Mouse (Mus musculus) cortical plate, adult 2 months (tissue): ENCODE data around the gene Tspan1.

Experiments
- CTCF ChIP-seq: fragments of 200-500 bp; IDR thresholded peaks from 2 replicates; pipeline ENCODE4 v1.5.1; 2011; ENCODE audit warnings: mild to moderate bottlenecking, control low read depth, low read length; ENCODE audit not compliant: insufficient read depth; ENCODE audit errors: extremely low read depth
- POLR2A ChIP-seq: fragments of 200-500 bp; IDR thresholded peaks from 2 replicates; pipeline ENCODE4 v1.6.1; 2011; ENCODE audit warnings: mild to moderate bottlenecking, low read length, control low read depth; ENCODE audit not compliant: insufficient read depth; ENCODE audit errors: extremely low read depth

GRCm38 (mm10) chr4:116137421-116137996, 29.9 kb downstream of the Tspan1 start:
- TF ChIP-seq POLR2A, result no peak
- TF ChIP-seq CTCF, result no peak
